Mouse (Mus musculus) left cerebral cortex, adult 9 months (tissue): ENCODE data around the gene Myocd.

Experiments used
- DNase-seq, 2 experiments: peaks; one replicate each; pipeline ENCODE4 v3.0.0; 2022; ENCODE audit warnings: low spot score in 2 of 2

Myocd gene

GRCm38 (mm10) chr11:65269851-65270473 lies at the start of gene Myocd:
TSS of gene Myocd (minus strand) at chr11:65269989.
- no peak for DNase-seq

DNA sequence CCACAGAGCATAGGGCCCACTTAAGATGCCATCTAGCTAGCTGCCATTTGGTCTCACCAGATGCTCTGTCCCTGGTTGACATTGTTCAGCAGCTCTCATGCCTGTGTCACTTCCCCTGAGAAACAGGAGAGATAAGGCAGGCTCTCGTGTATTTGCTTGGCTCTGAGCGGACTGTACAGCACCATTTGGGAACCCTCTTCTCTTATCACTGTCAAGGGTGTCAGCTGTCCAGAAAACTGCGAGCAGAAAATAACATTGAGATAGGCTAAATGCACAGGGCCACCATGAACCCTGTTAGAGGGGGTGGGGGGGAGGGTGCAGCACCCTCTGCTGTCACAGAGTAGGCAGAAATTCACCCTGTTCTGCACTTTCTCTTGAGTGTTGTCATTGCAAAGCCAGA lies 34.0 kb upstream of the Myocd start:
- DNase-seq, result no peak

DNA sequence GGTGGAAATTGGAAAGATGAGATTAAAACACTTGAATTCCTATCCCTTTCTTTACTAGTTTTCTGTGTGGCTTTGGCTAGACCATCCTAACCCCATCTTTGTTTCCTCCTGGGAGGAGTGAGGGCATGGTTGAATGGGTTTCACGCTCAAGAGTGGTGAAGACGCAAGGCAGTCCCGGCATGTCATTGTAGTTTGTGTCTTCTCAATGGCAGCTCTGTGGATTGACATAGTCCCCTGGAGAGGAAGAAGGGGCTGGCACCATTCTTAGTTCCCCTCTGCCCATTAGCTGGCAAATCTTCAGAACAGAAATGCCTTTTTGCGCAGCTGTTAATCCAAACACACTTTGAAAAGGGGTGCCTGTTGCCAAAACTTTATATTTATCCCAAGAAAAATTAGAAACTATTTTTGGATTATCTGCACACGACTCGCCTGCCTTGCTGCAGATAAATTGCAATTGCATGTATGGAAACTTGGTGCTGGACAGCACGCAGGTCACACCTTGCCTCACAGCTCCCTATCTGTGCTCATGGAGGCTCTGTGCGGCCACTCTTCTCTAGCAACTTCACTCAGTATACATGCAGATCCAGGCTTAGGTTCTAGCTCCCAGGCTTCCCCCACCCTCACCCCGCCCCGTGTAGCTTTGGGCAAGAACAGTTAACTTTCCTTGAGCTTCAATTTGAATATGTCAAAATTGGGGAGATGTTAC lies 24.5 kb upstream of the Myocd start:
- DNase-seq, result no peak

GRCm38 (mm10) chr11:65292994-65293393 lies 23.2 kb upstream of the Myocd start:
- no peak for DNase-seq

DNA sequence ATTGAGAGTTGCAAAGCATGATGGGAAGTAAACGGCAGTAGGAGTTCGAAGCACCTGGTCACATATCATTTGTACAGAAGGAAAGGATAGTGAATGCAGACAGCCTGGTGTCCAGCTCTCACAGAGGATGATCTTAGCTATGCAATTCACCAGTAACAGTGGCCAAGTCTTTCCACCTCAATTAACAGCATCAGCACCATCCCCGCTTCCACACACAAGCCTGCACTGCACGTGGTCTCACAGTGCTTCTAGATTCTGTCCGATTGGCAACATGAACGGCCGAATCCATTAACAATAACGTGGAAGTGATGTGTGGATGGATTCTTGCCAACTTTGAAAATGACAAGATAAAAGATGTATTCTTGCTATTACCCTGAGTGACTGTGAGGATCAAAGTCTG lies 17.9 kb upstream of the Myocd start:
- DNase-seq, result no peak

DNA sequence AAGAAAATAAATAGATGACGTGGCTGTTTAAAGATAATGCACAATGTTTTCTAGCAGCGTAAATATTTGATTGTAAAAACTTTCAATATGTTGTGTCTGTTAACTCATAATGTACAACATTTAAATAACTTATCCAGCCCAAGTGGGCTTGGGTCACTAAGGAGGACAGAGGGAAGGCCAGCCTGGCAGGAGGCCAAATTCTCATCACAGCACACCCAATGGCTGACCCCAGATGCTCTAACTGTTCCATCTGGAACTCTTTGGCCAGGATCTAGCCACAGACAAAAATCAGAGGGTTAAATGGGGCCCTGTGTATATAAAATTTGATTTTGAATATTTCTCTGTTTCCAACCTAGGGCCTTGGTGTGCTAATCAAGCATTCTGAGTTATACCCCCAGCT lies 16.4 kb upstream of the Myocd start:
- no peak for DNase-seq

- no peak for DNase-seq
Measured at GRCm38 (mm10) chr11:65275441-65275840, 5.7 kb upstream of the Myocd start.

GRCm38 (mm10) chr11:65271000-65271399 lies 1.2 kb upstream of the Myocd start:
- no peak for DNase-seq

DNA sequence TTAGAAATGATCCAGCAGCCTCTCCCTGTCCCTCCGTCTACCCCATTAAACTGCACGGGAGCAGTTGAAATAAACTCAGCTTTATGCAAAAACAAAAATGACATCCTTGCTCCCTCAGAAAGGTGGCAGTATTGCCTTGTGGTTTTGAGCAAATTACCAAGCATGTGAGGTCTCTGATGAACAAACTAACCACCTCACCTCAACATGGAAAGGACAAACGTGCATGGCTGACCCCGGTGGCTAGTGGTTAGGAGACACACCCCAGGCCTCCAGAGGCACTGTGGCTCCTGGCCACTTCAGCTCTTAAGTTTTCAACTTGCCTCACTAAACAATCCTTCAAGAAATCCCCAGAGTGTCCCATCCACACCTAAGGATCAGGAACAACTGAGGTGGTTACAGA lies 1.5 kb downstream of the Myocd start:
- DNase-seq, result peak in 1 of 2 experiments; percentile 49

GRCm38 (mm10) chr11:65263466-65263865 lies 6.3 kb downstream of the Myocd start:
- DNase-seq, result no peak

DNA sequence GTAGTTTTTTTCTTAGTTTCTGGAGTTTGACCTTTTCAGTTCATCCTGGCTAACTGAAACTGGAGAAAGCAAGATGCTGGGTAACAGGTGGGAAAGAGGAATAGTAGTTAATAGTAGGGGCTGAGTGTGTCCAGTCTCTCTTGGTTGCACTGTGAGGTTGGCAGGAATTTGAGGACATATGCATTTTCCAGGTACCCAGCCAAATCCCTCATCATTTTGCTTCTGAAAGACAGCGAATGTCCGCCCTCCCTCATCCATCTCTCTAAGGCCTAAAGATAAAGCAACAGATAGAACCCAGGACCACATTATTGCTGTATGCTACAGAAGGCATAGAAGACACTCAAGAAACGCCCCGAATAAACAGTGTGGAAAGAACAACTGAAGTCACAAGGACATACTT lies 10.8 kb downstream of the Myocd start:
- DNase-seq, result no peak

DNA sequence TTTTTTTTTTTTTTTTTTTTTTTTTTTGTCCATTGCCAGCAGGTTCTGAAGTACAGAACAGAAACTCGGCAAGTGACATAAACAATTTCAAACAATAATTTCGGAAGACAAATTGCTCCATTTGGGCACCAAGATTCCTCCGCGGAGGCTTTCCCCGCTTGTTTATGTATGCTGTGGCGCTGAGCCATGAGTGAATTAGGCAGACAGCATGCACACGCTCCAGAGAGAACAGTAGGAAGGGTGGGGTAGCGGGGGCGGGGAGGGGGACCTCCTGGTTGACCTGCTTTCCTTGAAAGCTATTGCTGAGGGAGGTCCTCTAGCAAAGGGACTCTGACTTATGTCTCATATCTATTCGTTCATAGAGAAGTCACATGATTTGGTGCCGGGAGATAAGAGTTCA lies 13.6 kb downstream of the Myocd start:
- DNase-seq, result no peak

DNA sequence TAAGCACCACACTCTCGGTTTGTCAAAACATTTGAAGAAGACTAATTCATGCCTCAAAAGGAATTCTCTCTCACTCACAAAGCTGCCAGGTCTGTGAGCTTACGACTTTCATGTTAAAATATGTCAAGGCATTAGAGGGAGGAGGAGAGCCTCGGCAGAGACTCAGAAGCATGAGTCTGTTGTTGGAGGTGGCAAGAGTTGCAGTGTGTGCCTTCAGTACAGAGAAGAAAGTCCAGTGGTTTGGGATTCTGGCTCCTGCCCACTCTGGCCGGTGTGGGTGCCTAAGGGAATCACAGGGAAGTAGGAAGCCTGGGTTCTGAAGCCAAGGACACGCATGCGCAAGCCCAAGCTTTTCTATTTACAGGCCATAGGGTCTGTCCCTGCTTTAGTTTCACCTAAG lies 14.2 kb downstream of the Myocd start:
- no peak for DNase-seq

DNA sequence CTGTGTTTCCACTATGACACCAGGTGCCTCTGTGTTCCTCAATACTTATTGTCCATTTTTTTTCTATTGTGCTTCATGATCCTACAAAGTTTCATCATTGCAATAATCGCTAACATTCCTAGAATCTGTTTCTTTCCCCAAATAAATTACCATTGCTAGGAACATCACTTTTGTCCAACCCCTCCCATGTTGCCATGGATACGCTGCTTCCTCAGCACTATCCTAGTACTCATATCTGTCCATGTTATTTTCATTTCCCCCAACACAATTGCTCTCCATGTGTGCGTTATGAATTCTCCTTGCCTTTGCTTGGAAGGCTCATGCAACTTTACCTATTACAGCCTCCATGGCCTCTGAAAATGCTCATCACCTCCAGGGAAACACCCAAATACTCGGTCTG lies 19.4 kb downstream of the Myocd start:
- DNase-seq, result peak in 1 of 2 experiments; percentile 17

DNA sequence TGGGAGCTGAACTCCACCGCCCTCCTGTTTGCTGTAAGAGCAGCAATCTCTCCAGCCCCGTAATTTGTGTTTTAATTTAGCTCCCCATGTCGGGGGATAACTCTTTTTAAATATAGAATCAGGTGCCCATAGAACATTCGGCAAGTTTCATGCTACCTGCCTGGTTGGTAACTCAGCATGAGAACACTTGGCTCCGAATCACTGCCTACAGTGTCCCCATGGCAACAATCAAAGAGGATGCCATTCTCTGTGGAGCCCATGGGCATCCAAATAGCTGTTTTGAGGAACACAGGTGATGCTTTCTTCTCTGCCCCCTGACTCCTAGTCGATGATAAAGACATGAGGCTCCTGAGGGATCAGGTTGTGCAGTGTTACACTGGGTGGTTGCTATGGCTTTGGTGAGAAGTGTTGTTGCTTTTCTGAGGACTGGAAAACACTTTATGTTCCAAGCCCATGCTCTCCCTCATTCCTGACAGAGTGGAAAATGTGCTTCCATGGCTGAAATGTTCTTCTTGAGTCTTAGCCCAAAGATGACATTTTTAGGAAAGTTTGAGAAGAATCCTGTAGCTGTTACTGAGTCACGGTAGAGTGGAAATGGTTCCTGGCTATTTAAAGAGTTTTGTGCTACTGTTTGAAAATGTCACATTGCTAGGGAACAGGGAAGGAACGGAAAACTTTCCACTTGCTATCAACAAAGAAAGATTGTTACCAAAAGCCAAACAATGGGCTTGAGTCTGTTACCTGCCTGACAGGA lies 23.3 kb downstream of the Myocd start:
- peak in 1 of 2 experiments; percentile 29 for DNase-seq

DNA sequence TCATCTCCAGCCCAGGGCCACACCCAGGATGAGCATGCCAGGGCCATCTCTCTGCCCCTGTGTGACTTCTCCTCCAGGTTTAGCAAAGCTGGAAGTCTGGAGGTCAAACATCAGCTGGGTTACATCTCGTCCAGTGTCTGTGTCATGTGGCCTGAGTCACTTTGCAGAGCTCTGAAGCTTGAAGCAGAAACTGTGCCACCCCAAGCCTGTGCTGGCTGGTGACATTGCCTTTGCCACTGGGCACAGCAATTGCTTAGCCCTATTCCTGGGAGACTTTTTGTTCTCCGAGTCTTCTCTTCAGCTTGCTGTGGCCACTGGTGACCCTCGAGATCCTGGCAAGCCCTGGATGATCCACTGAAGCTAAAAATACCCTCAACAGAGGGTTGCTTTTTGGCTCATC lies 26.2 kb downstream of the Myocd start:
- no peak for DNase-seq

DNA sequence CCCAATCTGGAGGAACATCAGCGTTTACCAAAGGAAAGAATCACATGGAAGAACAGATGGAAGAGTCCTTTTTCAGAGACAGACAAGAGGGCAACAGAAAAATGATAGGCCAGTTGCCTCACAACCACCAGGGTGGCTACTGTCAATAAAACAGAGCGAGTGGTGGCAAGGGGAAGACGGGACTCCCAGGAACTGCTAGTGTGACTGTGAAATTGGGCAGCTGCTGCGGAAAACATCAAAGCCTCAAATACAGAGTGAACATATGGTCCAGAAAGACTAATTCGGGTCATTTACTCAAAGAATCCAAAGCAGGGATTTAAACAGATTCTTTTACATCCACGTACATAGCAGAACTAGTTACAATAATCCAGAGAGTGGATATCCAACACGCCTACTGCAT lies 29.3 kb downstream of the Myocd start:
- no peak for DNase-seq

GRCm38 (mm10) chr11:65237896-65238295 lies 31.9 kb downstream of the Myocd start:
- no peak for DNase-seq

DNA sequence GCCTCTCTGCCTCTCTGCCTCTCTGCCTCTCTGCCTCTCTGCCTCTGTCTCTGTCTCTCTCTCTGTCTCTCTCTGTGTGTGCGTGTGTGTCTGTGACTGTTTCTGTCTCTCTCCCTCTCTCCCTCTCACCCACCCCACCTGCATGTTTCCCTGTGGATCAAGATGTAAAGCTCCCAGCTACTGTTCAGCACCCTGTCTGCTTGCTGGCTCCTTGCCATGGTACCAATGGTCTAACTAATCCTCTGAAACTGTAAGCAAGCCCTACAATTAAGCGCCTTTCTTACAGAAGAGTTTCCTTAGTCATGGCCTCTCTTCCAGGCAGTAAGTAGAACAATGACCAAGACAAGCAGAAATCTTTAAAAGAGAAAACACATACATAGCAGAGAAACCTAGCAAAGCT lies 32.9 kb downstream of the Myocd start:
- DNase-seq, result no peak

DNA sequence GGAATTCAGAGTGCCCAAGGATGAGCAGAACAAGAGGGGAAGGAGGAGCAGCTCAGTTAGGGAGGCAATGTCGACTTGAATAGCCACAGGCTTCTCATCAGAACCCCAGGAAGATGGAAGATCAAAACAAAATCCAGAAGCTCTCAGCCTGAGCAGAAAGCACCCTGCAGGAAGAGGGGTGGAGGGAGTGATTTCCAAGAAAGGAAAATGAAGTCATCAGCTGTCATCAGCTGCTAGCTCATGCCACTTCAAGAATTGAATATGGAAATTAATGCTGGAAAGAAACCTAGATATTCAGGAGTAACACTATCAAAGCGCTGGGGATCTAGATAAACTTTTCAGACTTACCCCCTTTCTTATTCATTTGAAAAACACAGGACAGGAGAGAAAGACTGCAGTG lies 34.4 kb downstream of the Myocd start:
- DNase-seq, result no peak

GRCm38 (mm10) chr11:65231771-65232170 lies 38.0 kb downstream of the Myocd start:
- no peak for DNase-seq

- DNase-seq, result no peak
Measured at GRCm38 (mm10) chr11:65226766-65227165, 43.0 kb downstream of the Myocd start.
